Mouse (Mus musculus) kidney, postnatal 25 days (tissue): ENCODE measurements around the gene Cdc42bpb.

ENCODE experiments used
- DNase-seq, 2 experiments: peaks; one replicate each; pipeline ENCODE4 v3.0.0; 2021; ENCODE audit warnings: mixed read lengths in 2 of 2

The Cdc42bpb gene

DNA sequence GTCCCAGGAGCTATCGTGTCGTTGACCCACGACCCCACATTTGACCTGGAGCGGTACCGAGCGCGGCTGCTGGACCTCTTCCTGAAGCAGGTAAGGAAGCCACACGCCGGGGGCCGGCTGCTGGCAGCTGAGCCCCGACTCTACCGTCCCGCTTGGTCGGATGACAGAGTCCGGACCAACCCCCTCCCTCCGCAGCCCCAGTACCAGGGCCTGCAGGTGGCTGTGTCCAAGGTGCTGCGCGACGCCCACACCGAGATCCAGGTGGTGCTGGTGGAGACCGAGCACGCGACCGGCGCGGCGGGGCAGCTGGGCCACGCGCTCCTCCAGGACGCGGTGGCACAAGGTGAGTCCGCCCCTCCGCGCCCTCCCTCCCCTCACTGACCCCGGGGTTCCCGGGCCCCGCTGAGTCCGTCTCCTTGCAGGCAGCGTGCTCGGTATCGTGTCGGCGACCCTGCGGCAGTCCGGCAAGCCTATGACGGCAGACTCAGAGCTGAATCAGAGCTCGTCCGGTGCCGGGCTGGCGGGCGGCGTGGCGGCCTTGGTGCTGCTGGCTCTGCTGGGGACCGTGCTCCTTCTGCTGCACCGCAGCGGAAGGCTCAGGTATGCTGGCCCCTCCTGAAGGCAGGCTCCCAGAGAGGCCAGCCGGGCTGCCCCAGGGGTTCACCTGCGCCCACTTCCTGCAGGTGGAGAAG lies 102.2 kb downstream of the Cdc42bpb start:
- DNase-seq, result no peak

DNA sequence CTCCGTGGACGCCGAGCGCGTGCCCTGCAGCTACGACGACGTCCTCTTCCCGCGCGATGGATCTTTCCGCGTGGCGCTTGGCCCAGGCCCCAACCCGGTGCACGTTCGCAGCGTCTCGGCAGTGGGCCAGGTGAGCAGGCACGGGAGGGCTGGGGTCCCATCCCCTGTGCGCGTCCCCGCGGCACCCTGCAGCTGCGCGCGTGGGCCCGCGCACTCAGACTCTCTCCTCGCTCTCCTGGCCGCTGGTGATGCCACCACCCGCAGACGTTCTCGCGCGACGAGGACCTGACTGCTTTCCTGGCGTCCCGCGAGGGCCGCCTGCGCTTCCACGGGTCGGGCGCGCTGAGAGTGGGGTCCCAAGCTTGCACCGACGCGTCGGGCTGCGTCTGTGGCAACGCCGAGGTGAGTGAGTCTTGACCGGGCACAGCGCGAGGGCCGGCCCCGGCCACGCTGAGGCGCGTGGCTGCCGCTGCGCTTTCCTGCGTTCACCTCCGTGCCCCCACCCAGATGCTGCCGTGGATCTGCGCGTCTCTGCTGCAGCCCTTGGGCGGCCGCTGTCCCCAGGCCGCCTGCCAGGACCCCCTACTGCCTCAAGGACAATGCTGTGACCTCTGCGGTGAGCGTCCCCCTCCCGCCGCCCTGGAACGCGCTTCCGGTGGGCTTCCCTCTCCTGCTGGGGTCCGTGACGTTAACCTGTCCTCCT lies 102.9 kb downstream of the Cdc42bpb start:
- DNase-seq, result no peak

DNA sequence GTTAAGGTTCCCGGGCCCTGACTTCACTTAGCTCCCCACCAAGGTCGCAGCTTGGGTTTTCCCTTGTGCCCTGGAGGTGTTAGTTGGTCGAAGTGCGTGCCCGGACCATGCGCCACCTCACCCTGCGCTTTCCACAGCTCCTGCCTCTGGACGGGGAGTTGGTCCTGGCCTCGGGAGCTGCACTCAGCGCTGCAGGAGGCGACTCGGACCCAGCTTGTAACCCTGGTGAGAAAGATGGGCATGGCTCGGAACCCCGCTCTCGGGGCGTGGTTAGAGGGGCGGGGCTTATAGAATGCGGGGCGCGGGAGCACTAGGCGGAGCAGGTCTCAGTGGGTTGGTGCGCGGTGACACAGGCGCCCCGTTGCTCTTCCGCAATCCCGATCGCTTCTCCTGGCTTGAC lies 103.5 kb downstream of the Cdc42bpb start:
- no peak for DNase-seq

DNA sequence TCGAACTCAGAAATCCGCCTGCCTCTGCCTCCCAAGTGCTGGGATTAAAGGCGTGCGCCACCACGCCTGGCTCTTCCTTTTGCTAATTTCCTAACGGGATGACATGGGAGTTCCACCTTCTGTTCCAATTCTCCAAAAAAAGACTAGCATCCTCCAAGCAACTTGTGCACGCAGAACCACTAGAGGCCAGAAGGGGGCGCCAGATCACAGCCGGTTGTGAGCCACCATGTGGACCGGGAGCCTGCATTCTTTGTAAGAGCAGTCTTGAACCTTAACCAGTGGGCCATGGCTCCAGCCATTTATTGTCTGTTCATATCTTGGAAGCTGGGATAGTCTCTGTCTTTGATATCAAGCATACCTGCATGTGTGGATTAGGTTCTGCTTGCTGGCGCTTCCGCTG lies 105.1 kb downstream of the Cdc42bpb start:
- DNase-seq, result peak; percentile 86 to 92

DNA sequence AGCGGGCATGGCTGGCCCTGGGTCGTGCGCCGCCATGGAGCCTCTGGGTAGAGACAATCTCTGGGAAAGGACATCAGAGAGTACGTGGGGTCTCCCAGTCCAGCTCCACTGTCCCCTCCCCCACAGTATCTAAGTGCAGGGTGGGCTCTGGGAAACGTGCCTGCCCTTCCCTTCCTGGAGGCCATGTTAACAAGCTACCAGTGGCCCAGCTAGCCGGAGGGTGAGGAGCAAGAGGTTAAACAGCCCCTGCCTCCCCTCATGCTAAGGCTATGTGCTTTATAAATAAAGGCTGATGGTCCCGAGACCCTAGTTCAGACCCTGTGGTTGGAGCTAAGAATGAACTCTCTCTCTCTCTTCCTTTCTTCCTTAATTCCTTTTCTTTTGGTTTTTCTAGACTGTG lies 105.6 kb downstream of the Cdc42bpb start:
- no peak for DNase-seq

DNA sequence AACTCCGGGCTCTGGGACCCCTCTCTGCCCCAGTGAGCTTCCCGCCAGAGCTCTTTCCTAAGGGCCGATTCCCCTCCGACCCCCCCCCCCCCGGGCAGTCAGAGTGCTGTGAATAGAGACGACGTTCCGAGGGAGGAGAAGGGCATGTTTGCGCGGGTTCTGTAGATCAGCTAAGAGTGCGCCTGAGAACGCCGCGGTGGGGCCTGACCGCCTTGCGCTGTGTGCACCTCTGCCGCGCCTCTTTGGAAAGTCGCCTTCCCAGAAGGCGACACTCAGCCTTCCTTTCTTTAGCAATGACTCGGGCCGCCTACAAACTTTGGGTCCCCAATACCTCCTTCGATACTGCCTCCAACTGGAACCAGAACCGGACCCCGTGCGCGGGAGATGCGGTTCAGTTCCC lies 106.1 kb downstream of the Cdc42bpb start:
- no peak for DNase-seq

DNA sequence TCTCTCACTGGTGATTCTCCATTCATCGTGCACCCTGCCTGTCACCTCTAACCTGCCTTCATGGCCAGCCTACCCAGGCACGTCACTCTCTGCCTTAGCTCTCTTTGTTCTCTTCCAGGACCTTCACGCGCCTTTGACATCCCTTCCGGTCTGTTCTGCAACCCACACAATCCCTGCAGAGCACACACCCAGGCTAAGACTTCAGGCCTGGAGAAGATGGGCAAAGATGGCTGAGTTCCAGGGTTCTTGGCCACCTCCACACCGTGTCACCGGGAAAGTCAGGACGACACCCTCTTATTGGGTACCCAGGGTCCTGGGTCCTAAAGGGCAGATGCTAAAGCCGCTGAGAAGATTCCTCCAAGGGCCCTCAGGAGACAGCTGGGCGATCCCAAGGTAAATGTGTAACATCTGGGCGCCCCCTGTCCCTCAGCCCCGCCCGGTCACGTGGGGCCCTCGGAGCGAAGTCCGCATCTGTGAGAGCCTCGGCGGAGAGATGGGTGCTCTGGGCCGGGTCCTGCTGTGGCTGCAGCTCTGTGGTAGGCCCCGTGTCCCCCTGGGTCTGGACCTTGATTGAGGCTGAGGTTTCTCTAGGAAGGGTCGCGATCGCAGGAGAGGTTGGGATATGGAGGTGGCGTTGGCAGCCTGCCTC lies 106.8 kb downstream of the Cdc42bpb start, which contains the start of gene Amn:
TSS of gene Amn (plus strand) at position 467 of the 649 bp plus-strand sequence.
- peak; percentile 85 to 93 for DNase-seq

DNA sequence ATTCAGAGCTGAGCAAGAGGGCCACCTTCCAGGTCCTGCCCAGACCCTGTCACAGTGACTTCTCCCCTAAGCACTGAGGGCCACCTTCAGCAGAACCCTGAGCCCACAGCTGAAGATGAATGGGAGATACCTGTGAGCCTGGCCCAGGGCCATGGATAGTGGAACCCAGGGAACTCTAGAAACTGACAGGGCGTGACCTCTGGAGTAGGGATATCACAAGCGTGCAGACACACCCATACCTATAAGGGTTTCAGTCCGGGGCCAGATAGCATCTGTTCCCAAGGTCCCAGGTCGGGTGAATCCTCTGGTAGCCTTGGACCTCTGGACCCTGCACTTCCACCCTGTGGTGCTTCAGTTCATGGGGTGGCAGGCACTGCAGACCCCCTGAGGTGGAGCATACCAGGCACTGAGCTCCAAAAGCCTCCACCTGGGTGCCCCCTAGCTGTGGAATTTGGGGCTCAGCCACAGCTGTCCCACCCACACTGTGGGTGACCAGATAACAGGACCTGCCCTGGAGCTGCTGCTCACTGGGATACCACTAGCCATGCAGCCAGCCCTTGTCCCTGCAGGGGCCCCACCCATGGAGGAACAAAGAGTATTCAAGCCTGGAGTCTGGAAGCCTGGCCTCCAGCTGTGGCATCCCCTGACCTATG lies 109.7 kb downstream of the Cdc42bpb start:
- DNase-seq, result no peak

DNA sequence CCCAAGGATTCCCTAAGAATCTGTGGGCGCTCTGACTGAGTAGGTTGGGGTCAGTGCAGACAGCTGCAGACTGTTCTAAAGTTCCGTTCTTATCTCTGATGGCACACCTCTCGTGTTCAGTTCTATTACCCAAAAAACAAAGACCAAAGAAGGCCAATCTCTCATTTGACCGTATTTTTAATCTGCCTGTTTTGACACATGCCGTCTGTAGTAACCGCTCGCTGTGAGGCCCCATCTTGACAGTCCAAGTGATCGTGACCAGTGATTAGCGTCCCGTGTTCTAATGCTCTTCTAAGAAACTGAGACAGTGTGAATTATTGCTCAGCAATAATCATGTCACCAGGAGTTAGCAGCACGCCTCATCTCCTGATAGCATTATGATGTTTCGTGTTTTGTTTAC lies 110.9 kb downstream of the Cdc42bpb start:
- DNase-seq, result no peak

DNA sequence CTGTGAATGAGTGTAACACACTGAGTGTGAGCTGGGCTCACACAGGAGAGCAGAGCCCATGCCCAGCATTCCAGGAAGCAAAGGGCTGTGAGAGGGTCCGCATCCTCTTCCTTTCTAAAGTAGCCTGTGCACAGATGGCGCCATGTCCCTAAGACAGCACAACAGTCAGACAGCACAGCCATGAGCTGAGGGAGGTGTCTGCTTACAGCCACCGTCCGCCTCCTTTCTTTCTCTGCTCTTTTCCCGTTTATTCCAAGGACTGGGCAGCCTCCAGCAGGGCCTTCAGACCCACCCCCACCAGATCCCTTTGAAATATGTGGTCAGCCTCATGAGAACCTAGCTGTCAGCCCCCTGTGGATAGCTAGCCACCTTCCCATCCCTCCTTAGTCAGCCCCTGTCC lies 112.3 kb downstream of the Cdc42bpb start:
- DNase-seq, result no peak

DNA sequence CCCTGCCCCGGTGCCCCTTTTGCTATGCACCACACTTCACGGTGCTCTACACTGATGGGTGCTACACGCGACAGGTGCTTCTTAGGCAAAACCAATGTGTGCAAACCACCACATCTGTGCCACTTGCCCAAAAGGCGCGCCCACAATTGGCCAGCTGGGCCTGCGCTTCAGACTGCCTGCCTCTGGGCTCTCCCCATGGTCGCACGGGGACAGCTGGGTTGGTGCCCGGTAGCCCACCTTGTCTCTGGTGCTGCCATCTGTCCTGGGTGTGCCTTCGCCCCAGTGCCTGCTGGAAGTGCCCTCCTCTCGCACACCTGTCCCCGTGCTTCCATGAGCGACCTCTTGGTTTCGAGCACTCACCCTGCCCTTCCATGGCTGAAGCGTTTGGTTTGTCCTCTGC lies 113.9 kb downstream of the Cdc42bpb start:
- DNase-seq, result no peak

DNA sequence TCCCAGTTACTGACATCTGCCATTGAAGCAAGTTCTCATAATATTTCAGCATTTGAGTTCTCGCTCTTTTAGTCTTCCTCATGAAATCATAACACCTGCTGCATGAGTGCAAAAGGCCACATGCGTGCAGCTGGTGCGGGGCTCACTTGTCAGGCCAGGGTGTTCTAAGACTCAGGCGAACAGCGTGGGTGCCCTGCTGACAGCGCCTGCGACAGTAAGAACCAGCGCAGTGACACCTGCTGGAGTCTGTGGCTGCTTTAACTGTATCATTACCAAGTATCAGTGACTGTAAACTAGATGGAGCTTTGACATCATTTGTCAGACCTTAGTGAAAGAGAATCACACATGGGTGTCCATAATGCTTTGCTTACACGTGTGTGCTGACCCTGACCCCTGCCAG lies 126.3 kb downstream of the Cdc42bpb start:
- DNase-seq, result no peak

DNA sequence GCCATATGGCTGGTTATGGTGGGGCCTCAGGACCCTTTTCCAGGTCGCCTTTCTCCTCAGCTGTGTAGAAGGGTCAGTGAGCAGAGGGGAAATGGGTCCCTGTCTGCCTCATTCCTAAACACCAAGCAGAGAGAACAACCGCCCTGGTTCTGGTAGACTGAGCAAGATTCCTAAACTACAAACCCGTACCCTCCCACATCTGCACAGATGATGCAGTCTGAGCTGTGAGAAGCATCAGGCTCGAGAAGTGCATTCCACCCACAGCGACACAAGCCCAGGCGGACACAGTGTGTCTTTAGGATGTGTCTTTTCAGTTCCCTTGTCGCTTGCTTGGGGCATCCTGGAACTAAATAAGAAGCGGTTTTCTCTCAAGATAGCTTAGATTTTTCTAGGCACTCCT lies 127.4 kb downstream of the Cdc42bpb start:
- no peak for DNase-seq

DNA sequence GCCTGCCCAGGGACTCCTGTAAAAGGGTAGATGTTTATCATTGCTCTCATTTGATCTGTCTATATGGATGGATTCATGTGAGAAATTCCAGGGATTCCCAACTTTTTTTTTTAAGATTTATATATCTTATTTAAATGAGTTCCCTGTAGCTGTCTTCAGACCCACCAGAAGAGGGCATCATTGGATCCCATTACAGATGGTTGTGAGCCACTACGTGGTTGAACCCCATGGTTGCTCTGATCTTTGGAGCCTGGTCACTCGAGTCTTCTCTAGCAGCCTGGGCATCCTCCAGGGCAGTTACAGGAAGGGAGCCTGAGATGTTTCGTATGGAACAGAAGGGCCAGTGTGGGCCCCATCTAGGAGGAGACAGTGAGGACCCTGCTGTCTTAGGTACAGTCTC lies 128.4 kb downstream of the Cdc42bpb start:
- peak; percentile 47 to 62 for DNase-seq

DNA sequence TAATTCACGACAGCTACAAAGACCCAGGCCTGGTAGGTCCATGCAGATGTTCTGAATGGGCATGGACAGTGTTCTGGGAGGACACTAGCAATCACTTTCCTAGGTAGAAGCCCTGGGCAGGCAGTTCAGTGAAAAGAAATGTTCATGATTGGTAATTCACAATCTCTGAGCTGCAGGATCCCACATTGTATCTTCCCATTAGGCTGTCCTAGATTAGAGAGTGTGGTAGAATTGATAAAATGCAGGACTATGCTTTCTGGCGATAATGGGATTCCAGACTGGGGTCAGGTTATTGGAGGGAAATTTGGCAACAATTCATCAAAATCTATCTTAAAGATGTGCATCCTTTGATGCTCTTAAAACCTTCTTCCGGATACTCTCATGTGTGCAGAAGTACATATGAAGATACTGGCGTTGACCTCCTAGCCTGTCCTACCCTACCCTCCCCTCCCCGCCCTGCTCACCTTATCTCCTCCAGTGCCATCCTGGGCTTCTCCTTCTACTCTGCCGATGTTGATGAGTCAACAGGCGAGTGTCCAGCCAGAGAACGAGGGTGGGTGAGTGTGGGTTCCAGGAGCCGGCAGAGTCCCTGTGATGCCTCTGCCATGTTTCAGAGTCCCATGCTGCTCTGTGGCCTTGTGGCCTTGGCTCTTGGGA lies 130.6 kb downstream of the Cdc42bpb start:
- DNase-seq, result no peak

DNA sequence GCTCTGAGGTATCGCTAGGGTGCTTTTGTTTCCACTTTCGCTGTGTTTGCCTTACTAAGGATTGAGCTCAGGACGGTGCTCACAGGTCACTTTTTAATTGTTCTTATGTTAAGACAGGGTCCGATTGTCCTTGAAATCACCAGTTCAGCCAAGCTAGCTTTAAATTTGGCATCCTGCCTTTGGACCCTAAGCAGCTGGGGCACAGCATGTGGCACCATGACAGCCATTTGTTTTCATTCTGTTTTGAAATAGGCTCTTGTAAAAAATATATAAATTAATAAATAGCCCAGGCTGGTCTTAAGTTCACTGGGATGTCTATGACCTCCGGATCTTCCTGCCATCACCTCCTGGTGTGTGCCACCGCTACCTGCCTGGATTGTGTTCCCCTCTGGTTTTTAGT lies 132.4 kb downstream of the Cdc42bpb start:
- DNase-seq, result no peak

DNA sequence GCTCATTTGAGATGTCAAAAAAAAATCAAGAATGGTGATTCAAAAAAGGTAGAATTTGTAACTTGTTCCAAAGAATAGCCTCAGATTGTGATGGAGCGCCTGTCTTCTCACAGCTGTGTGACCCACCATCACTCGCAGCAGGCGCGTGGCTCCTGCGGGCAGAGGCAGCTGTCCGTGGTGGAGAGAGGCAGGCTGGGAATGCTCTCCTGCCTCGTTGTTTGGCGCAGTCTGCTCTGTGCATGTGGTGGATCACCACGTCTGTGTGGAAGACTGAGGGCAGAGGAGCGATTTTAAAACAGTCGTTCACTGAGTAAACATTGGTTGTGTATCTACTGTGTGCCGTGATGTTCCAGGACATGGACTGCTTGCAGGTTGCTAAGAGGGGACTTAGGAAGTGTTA lies 133.8 kb downstream of the Cdc42bpb start:
- DNase-seq, result no peak
